Mouse (Mus musculus) testis, adult 2 months (tissue): ENCODE results near the gene Tjap1.

ENCODE experiments used
- CTCF ChIP-seq: fragments of 200-500 bp; IDR thresholded peaks from 2 replicates; pipeline ENCODE4 v1.5.1; 2012; ENCODE audit warnings: low read depth, mild to moderate bottlenecking, inconsistent platforms, low read length, moderate library complexity; ENCODE audit not compliant: control insufficient read depth, insufficient read depth, insufficient replicate concordance
- POLR2A ChIP-seq: fragments of 200-500 bp; IDR thresholded peaks from 2 replicates; pipeline ENCODE4 v1.6.1; 2012; ENCODE audit warnings: low read depth, mild to moderate bottlenecking, inconsistent platforms, low read length, moderate library complexity; ENCODE audit not compliant: control insufficient read depth

DNA sequence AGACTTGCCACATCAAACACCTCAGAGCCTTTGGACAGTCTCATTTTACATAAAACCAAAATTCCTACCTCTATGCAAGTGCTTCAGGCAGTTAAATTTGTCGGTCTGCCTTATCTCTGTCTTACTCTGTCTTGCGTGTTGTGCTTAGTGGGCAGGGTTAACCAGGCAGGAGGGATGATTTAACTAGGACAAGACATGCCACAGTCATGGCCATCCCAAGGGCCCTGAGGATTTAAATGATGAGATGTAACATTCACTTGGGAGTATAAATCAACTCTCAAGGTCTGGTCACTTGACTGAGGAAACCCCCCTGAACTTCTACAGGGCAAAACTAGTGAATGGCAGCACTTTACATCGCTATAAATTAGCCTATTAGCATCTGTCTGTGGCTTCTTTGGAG is 61.2 kb downstream of the Tjap1 start:
- TF ChIP-seq CTCF (no peak), POLR2A (no peak)
